Mouse (Mus musculus) heart, postnatal 10 days (tissue): ENCODE results near the gene Tomm6. TPM values are rescaled to one million over a fixed set of nuclear protein-coding genes. Genes with fewer than 3 reads are reported as not detected.

Experiments
- DNase-seq, 2 experiments: peaks; one replicate each; pipeline ENCODE4 v3.0.0; 2021
- intact Hi-C: fragments of 180-260 bp; cut with DNase I; formaldehyde crosslinking; loops from one replicate; pipeline ENCODE4 v1.15.1; 2025
- total RNA-seq, 2 experiments: library from RNA; stranded (reverse); gene quantifications; 2 replicates each; pipeline ENCODE4 v1.2.3; 2021

Tomm6 gene
- total RNA-seq, 2 experiments from 2014 or later, result 150 to 154 TPM

GRCm38 (mm10) chr17:47695337-47695710 lies 7.1 kb upstream of the Tomm6 start:
- DNase-seq, result no peak
- intact Hi-C loops, result no loop called here

DNA sequence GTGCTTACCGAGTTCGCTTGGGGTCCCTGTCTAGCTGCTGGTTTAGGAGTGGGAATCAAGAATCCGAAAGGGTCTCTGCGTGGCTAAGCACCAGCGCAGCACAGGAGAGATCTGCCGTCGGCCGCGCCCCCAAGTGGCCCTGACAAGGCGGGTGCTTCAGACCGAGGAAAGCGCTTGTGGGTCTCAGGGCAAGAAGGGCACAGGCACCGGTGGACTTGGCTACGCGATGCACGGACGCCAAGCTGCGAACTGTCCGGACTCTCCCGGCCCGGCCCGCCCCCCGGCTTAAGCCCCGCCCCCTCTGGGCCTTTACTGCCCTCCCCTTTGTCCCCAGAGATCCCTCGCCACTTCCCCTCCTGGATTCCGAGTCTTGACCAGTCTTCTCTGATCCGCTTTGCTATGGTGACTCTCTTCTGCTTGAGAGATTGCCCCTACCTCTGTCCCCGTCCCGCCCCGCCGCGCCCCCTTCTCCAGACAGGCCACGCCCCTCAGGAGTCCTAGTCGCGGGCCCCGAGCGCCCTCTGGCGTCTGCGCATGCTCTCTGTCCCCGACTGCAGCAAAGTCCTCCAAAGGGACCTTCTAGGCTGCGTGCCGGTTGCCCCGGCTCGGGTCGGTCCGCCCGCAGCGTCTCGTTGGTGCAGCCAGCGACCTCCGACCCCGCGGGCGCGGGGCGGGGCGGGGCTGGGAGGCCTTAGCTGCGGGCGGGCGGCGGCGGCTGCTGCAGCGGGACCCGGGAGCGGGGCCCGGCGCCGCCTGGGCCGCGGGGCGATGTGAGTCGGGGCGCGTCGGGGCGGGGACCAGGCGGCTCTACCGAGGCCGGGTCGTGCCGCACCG lies 6.5 kb upstream of the Tomm6 start, which contains the start of gene Prickle4:
TSS of gene Prickle4 (minus strand) at position 234 of the 834 bp plus-strand sequence.
- DNase-seq, result peak; percentile 98 to 99
- intact Hi-C loops, result no loop called here

DNA sequence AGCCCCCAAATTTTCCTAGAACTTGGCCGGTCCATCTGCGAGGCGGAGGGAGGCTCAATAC lies 6.1 kb upstream of the Tomm6 start, which contains the start of gene Gm21981:
TSS of gene Gm21981 (minus strand) at position 14 of the 61 bp plus-strand sequence.
- intact Hi-C loops, result no loop called here

DNA sequence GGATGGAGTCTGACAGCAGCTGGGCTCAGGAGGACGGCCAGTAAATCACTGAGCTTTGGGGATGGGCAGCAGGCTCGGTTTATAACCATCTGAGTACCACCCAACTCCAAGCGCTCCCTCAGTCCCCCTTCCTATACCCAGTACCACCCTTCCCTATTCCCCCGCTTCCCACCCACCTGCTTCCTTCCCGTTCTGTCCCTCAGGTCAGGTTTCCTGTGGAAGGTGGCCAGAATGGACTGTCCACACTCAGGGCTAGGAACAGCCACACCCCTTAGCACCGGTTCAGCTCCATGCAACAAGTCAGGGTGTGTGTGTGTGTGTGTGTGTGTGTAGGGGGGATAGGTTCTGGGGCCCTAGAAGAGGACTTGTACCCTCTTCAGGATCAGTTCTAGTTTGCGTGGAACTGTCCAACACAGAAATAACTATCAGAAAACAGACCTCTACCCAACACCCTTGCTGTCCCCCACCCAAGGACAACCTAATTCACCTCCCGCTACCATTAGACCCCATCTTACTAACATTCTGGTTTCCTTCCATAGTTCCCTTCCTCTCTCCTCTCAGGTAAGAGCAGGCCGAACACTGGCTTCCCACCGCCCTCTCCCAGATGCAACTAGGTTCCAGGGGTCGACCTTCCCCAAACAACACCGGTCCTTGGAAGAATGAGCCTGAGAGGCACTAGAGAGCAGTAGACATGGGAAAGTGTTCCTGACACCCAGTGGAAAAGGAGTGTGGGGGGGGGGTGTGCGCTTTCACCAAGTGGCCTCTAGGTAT lies 5.7 kb upstream of the Tomm6 start:
- intact Hi-C loops, result no loop called here
- peak; percentile 25 to 39 for DNase-seq

More for the DNA sequence above, 6.1 kb upstream of the Tomm6 start, which contains the start of gene Gm21981:
- DNase-seq, result no peak

- DNase-seq, result no peak
- intact Hi-C loops, result no loop called here
Measured at GRCm38 (mm10) chr17:47691650-47692049, 3.5 kb upstream of the Tomm6 start.

GRCm38 (mm10) chr17:47689894-47690293 lies 1.7 kb upstream of the Tomm6 start:
- DNase-seq, result no peak
- intact Hi-C loops, result loop anchor here (5.0 kb wide), 1 partner anchor 178 kb away; no protein-coding TSS in a partner anchor

DNA sequence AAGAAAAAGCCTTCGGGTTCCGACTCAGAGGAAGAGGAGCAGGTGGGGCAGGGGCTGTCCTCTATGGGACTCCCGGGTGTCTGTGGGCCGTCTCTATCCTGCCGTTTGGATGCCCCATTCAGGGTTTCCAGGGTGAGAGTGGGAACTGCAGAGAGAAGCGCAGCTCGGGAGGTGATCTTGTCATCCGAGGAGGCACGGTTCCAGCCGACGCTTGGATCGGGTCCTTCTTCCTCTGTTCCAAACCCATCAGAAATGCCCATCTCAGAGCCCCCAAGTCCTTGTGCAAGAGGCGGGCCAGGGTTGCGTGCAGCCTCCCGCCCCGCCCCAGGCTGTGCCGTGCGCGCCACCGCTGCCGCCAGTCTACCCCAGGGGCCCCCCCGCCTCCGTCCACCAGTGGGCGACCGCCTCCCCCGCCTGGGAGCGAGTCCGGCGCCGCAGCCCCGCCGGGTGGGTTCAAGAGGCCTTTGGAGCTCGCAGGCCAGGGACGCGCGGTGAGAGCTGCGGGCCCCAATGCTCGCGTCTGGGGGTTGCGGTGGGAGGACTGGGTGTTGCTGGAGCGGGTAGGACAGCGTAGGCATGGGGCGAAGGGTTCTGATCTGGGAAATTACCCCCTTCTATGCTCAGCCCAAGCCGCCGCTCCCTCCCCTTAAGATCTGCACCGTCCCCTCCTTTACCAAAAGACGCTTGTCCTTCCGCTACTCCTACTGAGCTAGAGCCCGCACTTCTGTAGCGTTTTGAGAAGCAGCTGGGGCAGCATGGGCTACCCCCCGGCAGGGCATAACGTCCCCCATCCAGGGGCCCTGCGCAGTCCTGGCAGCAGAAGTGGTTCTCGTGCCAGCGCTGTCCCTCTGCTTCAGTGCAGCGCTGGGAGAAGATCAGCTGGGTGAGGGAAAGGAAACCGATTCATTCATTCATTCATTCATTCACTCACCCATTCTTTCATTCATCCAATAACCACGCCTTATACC lies 706 bp upstream of the Tomm6 start, which contains the start of gene Frs3:
TSS of gene Frs3 (plus strand) at position 423 of the 968 bp plus-strand sequence.
- intact Hi-C loops, result loop anchor here (5.0 kb wide), 1 partner anchor 177 kb away; no protein-coding TSS in a partner anchor
- DNase-seq, result peak; percentile 77 to 79

DNA sequence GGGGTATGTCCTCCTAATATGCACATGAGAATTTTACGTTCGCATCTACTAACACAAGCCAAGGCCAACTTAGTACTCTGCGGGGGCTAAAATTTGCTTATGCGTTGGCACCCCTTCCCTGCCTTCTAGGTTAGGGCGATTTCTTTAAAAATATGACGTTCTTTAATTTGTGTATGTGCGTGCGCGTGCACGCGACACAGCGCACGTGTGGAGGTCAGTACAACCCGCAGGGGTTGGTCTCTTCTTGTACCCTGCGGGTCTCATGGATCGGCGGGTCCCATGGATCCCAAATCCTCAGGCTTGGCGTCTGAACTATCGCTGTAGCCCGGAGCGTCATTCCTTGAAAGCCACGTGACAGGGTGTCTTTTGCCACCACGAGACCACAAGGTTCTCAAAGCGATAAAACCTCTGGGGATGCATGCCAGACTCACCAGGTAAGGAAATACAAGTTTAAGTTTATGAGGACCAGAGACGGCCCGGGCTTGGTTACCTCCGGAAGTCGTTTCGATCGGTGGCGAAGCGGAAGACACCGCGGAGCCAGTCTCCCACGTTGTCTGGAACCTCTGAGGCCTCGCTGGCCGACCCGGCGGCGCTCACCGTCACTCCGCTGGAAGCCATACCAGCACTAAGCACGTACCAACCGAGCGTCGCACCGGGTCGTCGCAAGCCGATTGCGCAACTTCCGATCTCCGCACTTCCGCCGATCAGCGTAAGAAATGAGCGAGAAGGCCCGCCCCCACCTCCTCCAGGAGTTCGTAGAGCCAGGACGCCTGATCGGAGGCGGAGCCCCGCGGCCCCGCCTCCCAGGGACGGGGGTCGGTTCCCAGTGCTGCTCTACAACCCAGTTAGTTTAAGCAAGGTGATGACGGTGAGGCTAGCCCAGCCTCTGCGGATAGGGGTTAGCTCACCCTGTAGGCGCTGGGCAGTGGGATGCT lies 510 bp downstream of the Tomm6 start:
- intact Hi-C loops, result loop anchor here (5.0 kb wide), 1 partner anchor 175 kb away; no protein-coding TSS in a partner anchor
- DNase-seq, result peak; percentile 95 to 97

- intact Hi-C loops, result no loop called here
Measured at GRCm38 (mm10) chr17:47682836-47683235, 5.3 kb downstream of the Tomm6 start.

GRCm38 (mm10) chr17:47678702-47679101 lies 9.5 kb downstream of the Tomm6 start:
- intact Hi-C loops, result loop anchor here (5.0 to 10.0 kb wide), 3 partner anchors 46 to 274 kb away; partner anchors contain the start of genes Bysl, Gm20517, Guca1a and Med20
- DNase-seq, result no peak

More at GRCm38 (mm10) chr17:47682836-47683235, 5.3 kb downstream of the Tomm6 start:
- no peak for DNase-seq

GRCm38 (mm10) chr17:47678238-47678637 lies 9.9 kb downstream of the Tomm6 start:
- DNase-seq, result no peak
- intact Hi-C loops, result loop anchor here (5.0 to 10.0 kb wide), 3 partner anchors 46 to 273 kb away; partner anchors contain the start of genes Bysl, Gm20517, Guca1a and Med20

- intact Hi-C loops, result loop anchor here (5.0 to 10.0 kb wide), 3 partner anchors 44 to 272 kb away; partner anchors contain the start of genes Bysl, Gm20517, Guca1a and Med20
- DNase-seq, result peak; percentile 75 to 86
Measured at GRCm38 (mm10) chr17:47676581-47676980, 11.6 kb downstream of the Tomm6 start.

GRCm38 (mm10) chr17:47672311-47673111 lies 15.7 kb downstream of the Tomm6 start:
- intact Hi-C loops, result loop anchor here (10.0 kb wide), 1 partner anchor 268 kb away; the partner anchor contains the start of gene Guca1a
- DNase-seq, result peak; percentile 71 to 75

- intact Hi-C loops, result loop anchor here (10.0 kb wide), 1 partner anchor 267 kb away; the partner anchor contains the start of gene Guca1a
- DNase-seq, result no peak
Measured at GRCm38 (mm10) chr17:47671988-47672310, 16.2 kb downstream of the Tomm6 start.

- intact Hi-C loops, result no loop called here
- DNase-seq, result no peak
Measured at GRCm38 (mm10) chr17:47669166-47669565, 19.0 kb downstream of the Tomm6 start.

GRCm38 (mm10) chr17:47664474-47664873 lies 23.7 kb downstream of the Tomm6 start:
- DNase-seq, result no peak
- intact Hi-C loops, result no loop called here

- DNase-seq, result no peak
- intact Hi-C loops, result no loop called here
Measured at GRCm38 (mm10) chr17:47663009-47663713, 25.0 kb downstream of the Tomm6 start.
